Mouse (Mus musculus) frontal cortex, postnatal 25 days (tissue): ENCODE measurements around the gene 2300002M23Rik.

ENCODE experiments used
- DNase-seq, 2 experiments: peaks; one replicate each; pipeline ENCODE4 v3.0.0; 2022; ENCODE audit warnings: low spot score in 2 of 2

2300002M23Rik gene

DNA sequence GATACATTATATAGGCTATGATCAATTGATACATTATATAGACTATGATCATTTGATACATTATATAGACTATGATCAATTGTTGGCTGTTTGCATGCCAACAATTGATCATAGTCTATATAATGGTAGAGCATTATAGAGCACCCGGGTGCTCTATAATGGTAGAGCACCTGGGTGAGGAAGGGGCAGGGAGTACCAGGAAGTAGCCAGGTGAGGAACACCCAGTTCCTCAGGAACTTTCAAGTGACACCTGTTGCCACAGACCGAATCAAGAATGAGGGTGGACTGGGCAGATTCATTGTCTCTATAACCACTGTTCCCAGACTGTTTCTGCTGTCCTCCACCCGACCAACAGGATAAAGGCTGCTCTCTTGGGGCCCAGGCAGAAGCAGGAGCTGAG, at the start of gene 2300002M23Rik:
TSS of gene 2300002M23Rik (plus strand) at position 301 of the 400 bp plus-strand sequence.
- no peak for DNase-seq

DNA sequence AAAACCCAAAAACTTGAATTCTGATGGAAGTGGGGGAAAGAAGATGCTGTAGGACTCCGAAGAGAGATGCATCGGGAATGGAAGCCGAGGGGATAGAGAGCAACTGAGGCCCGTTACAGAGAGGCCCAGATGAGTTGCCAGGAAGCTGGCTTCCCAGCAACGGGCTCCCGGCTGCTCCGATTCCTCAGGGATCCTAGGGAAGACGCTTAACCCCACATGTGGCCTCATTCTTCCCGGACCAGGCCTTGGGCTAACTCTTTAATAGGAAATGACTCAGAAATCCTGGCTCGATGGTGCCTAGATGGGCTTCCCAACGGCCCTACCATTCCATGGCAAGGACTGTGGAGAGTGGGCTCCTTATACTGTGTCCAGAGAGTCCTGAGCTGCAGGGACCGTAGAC, 49.7 kb upstream of the 2300002M23Rik start:
- no peak for DNase-seq

DNA sequence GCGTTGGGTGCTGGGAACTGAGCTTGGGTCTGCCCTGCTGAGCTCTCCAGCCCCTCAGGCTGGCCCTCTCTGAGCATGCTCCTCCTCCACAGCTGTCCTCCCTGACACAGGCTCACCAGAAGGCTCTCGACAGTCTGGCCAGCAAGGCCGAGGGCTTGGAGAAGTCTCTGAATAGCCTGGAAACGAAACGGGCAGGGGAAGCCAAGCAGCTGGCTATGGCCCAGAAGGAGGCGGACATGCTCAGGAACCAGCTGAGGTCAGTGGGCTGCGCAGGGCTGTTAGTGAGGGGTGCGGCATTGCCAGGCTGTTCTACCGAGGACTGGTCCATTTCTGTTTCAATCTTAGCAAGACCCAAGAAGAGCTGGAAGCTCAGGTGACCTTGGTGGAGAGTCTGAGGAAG, 42.9 kb upstream of the 2300002M23Rik start:
- no peak for DNase-seq

DNA sequence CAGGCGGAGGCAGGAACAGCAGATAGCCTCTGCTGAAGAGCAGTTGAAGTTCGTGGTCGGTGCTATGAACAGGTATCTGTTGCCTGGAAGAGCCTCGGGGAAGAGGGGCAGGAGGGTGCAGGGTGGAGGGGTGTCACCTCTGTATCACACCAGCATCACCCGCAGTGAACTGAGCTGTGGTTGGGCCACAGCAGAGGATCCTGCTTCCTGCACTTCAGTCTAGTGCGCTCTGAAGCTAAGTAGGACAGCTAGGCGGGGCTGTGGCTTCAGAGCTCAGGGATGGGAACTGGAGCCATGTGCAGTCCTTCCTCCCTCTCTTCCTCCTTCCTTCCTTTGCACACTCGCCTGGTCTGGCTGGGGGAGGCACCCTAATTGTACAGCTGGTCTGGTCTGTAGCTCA, 40.6 kb upstream of the 2300002M23Rik start:
- DNase-seq: no peak

DNA sequence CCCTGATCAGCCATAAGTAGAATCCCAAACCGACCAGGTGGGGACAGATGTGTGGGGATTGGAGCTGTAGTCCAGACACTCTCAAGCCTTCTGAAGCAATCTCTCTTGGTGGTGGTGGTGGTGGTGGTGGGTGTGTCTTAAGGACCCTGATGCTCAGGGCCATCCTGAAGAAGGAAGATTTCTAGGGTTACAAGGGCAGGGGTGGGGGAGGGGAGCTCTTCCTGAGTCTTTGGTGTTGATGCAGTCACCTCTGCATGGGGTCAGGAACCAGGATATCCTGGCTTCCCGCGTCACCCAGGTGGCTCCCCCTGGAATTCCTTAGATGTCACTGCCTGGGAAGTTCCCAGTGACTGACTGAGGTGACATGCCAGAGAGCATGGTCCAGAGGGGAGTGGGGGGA, 34.9 kb upstream of the 2300002M23Rik start:
- no peak for DNase-seq

DNA sequence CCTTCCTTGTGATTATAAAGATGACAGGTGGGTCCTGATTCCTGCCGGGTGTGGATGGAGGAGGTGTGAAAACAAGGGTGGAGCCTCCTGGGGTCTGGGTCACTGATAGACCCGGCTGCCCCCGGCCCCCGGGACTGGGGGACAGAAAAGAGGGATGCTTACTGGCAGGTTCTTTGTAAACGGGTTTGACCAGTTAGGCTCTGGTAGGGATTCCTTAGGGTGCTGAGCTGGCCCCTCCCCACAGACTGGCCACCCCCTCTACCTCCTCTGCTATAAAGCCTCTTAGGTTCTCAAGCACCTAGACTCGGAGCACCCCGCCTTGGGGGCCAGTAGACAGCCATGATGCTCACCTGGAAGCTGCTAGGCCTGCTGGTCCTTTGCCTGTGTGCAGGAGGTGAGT, 34.3 kb upstream of the 2300002M23Rik start, which contains the start of gene Psors1c2:
TSS of gene Psors1c2 (plus strand) at position 301 of the 400 bp plus-strand sequence.
- no peak for DNase-seq

DNA sequence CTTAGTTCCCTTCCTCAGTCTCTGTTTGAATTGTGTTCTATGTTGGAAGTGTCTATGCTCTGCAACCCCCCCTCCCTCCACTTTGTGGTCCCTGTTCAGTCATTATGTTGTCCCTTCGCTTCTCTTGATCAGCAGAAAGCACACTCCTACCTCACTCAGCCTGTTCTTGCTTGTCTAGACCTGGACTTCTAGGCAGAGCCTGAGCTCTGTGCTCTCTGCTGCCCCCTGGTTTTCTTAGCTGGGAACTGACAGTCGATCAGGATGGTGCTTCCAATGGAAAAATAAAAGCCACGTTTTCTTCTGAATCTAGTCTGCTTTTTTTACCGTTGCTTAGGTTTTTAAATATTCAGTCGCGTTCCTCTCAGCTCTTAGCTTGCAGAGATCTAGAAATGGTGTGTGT, 32.9 kb upstream of the 2300002M23Rik start:
- DNase-seq: peak; percentile 71 to 72

DNA sequence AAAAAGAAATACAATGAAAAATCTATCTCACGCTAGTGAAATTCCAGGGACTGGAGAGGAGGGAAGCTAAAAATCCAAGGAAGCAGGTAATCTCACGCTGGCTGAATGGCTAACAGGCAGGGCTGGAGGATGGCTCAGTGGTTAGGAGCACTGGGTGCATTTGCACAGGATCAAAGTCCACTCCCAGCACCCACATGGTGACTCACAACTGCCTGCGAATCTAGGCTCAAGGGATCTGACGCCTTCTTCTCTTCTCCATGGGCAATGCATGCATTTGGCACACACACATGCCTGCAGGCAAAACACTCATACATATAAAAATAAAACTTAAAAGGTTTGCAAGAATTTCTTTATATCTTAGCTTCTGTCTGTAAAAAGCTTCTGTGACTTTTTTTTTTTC, 29.8 kb upstream of the 2300002M23Rik start:
- no peak for DNase-seq

DNA sequence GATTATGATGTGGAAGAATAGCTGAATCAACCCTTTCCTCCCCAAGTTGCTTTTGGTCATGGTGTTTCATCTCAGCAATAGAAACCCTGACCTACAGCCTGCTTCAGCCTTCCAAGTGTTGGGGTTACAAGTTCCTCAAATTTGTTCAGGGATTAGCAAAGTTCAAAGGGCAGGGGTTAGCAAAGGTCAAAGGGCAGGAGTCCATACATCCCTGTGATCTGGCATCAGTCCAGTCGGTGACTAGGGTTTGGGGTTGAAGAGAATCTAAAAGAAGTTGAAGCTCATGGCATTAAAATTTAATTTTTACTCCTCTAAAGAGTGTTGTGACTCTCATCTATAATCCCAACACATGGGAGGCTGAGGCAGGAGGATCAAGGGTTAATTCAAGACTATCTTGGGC, 28.8 kb upstream of the 2300002M23Rik start:
- DNase-seq: no peak

DNA sequence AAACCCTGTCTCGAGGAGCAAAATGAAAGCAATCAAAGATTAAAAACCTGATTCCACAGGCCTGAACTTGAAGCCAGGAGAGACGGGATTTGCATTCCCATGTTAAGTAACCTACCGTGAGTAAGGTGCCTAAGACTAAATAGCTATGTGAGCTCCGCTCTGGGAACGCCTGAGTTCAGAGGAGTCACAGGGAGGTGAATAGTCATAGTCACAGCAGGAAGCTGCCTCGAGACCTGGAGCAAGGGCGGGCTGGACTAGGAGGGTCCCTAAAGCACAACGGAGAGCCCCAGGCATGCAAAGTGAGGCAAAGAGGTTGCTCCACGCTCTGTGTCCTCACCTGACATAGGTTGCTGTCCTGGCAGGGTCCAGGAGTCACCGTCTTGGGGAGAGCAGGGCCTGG, 27.7 kb upstream of the 2300002M23Rik start:
- no peak for DNase-seq

DNA sequence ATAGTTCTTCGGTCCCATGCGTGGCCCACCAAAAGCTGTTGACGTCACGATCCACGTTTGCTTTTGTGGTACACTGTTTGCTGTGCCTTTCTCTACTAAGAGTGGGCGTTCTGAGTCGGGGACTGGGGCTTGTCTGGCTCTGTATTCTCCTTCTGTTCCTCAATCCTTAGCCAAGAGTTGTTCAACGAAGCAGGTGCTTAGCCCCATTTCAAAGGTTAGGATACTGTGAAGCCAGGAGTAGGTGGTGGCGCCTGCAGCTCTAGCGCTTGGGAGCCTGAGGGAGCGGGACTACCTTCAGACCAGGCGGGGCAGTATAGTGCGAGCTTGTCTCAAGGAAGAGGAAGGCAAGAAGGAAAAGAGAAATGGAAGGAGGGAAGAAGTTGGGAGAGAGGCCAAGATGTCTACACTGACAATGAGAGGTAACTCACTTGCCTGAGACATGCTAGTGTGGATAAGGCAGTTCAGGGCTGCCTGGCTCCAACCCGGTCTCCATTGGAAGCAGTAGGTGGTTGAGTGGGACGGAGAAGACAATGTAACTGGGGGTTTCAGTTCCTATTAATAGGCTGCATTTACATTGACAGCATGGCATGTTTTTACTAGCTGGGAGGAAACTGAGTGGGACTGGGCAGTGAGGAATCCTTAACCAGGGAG, 24.4 kb upstream of the 2300002M23Rik start:
- DNase-seq: no peak

DNA sequence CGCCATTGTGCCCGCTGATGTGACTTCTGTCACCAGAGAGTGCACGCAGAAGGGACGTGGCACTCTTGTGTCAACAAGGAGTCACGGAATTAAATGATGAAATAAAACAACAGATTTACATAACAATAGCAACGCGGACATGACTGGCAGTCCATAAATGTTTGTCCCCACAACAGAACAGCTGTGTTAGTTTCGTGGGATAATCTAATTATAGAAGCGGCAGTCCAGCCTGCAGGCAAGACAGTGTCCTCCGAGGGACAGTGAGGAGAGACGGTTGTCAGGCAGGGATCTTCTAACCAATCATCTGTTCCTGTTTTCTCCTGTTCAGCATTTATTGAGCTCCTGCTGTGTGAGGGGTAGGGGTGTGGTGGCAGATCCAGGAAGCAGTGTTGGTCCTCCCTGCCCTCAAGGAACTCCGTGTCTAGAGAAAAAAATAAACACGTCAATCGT, 23.8 kb upstream of the 2300002M23Rik start:
- no peak for DNase-seq

DNA sequence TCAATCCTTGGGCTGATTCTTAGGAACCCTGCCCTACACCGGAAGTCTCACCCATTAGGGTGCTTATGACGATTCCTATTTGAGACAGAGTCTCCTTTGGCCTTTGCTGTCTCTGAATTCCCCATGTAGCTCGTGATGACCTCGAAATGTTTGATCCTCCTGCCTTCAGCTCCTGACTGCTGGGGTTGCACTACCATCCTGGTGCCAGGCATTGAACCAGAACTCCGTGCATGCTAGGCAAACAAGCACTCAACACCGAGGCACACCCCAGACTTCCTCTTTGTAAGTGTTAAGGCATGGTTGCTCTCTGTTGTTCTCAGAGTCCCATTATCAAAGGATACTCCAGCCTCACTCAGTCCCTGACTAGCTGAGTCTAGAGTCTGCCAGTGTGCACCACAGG, 23.2 kb upstream of the 2300002M23Rik start:
- no peak for DNase-seq

DNA sequence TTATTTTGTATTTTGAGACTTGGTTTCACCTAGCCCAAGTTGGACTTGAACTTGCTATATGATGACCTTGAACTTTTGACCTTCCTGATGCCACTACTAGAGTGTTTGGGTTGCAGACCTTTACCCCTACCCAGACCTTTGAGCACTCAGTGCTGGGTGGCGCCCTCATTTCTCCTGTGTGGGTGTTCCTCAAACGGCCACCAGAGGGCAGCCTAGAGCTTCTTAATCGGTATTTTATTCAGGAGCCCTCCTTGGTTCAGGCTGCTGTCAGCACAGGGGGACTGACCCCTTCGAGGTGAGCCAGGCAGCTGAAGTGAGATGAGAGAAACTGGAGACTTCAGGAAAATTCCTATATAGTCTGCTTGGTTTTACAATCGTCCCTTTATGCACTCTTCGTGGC, 22.6 kb upstream of the 2300002M23Rik start:
- peak; percentile 38 to 64 for DNase-seq

DNA sequence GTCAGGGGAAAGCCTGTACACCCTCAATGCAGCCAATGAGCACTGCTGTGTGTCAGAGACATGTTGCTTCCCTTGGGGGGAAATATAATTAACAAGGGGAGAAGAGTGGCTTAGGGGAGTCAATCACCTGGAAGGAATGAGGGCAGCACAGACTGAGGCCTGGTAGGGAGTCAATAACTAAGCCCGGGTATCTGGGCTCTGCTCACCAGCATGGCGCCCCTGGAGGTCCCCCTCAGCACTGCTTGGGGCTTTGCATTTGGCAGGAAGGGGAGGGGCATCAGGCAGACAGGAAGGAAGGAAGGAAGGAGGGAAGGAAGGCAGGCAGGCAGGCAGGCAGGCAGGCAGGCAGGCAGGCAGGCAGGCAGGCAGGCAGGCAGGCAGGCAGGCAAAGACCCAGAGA, 19.8 kb upstream of the 2300002M23Rik start:
- no peak for DNase-seq

DNA sequence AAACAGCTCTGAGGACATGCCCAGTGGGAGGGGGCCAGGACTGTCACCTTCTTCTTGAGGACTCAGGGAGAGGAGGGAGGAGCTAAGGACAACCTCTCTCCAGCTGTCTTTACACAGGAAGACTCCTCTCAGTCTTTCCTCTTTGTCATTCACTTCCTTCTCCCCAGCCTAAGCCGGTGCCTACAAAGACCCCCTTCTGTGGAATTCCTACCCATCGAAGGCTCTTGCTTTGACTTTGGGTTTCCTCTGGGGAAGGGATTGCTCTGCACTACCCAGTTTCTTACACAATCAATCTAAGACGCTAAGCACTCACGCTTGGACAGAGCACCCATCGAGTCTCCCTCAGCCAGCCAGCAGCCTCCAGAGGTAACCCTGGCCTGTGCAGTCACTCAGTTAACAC, 18.6 kb upstream of the 2300002M23Rik start:
- DNase-seq: no peak

DNA sequence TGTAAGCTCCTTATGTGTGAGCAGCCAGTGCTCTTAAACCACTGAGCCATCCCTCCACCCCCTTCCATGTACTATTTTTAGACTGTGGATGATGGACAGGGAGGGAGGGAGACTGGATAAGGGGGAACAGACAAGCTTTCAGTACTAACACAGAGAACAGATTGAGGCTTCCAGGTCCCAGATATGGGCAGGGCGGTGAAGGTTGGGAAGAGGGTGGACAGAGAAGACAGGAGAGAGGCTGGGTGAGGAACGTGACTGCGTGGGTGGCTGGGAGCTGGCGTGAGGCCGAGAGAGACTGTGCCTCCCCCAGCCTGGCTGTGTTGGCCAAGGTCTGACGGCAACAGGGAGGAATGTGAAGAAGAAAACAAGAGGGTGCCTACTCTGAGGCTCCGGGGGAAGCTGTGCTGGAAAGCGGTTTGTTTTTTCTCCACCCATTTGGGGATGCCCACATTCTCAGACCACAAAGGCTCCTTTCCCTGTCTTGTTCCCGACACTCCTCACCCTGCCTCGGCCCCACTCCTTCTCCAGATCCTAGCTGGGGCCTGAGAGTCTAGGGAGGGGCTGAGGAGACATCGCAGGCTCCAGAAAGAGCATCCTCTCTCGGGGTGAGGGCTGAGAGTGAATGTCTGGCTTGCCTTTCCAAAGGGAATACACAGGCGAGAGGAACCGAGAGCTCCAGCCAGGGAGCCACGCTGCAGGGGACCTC, 17.7 kb upstream of the 2300002M23Rik start:
- peak; percentile 62 to 77 for DNase-seq

DNA sequence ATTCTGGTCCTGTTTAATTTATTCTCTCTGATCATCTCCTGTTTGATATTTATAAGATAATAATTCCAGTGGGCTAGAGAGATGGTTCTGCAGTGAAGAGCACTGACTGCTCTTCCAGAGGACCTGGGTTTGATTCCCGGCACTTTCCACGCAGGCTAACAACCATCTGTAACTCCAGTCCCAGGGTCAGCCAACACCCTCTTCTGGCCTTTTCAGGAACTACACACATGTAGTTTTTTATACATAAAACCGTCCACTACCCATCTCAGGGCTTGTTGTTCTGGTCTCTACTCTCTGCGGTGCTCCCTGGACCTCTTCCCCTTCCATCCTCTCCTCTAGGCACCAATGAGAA, 17.1 kb upstream of the 2300002M23Rik start:
- DNase-seq: no peak

DNA sequence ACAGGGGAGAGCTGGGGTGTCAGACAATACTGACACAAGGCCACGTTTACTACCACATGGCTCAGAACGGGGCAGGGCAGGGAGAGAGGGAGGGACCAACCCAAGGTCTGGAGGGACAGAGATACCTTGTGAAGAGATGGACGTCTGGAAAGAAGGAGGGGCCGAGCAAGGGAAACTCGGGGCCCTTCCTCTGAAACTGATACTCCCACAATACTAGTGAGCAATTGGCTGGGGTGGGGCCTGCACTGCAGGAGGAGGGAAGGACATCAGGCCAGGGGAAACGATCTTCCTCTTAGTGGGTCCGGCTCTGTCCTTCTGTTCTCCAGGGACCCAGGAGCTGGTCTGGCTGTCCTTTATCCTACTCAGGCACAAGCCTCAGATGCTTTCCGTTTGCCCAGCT, 16.4 kb upstream of the 2300002M23Rik start:
- no peak for DNase-seq

DNA sequence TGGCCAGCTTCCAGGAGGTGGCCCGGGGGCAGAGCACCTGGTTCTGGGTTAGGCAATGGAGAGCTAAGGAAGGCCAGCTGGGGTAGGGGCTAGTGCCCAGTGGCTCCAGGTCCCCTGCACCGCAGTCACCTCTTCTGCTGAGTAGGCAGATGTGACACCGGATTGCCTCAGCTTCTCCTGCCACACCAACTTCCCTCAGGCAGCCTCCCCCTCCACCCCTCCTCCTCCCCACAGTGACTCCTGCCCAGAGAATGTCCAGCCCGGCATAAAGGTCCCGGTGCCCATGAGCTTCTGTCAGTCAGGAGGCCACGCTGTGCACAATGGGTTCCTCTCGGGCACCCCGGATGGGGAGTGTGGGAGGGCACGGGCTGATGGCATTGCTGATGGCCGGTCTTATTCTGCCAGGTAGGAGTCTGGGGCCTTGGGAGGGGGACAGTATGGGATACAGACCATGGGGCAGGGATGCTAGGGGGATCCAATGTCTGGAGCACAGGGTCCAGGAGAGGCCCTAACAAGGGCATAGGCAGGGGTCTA, 15.3 kb upstream of the 2300002M23Rik start, which contains the start of gene Cdsn:
TSS of gene Cdsn (plus strand) at position 248 of the 534 bp plus-strand sequence.
- no peak for DNase-seq

DNA sequence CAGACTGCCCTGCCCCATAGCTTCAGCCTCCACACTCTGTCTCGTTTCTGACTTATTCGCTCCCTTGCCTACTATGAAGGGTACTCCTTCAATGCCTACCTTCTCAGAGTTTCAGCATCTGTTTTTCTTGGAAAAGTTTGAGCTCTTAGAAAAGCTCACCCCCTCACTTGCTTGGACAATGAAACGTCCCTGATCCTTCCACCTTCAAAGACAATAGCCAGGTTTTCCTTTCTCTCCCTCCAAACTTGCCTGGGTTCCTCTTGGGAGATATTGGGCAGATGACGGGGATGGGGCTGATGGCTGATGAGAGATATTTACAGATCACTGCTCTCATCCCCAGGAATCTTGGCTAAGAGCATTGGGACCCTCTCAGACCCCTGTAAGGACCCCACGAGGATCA, 12.9 kb upstream of the 2300002M23Rik start:
- DNase-seq: no peak

DNA sequence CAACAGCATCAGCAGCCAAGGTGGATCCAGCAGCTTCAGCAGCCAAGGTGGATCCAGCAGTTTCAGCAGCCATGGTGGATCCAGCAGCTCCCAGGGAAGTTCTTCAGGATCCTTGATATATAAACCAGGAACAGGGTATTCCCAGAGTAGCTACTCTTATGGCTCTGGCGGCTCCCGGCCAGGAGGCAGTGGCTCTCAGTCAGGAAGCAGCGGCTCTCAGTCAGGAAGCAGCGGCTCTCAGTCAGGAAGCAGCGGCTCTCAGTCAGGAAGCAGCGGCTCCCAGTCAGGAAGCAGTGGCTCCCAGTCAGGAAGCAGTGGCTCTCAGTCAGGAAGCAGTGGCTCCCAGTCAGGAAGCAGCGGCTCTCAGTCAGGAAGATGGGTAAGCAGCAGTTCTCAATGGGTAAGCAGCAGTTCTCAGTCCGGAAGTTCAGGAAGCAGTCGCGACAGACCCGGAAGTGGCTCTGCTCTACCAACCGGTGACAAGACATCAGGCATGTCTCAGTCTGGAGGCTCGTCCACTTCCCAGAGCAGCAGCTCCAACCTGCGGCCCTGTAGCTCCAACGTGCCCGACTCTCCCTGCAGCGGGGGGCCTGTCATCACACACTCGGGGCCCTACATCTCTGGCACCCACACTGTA, 12.4 kb upstream of the 2300002M23Rik start:
- no peak for DNase-seq
